Mouse (Mus musculus): Measurements from ENCODE around the gene Mrgprg.

- TF ChIP-seq EP300 (IDR thresholded peaks at IDR 0.05; ENCODE audit: insufficient read depth, low read depth, low read length) (no peak), POLR2A (IDR thresholded peaks at IDR 0.05; ENCODE audit: insufficient read depth, low read length) (no peak)
These were observed 34.0 kb upstream of the Mrgprg start for GRCm38 (mm10) chr7:143800770-143801169.
